Mouse (Mus musculus): ENCODE results near the gene Gabrb3. TPM values are rescaled to one million over a fixed set of nuclear protein-coding genes. Genes with fewer than 3 reads are reported as not detected.
A peak's percentile ranks its signal among the peaks of the same experiment; 100 is the strongest.

The Gabrb3 gene
- polyA plus RNA-seq (2016; fragmentation: Nextera tagmentation; extraction: Ambion mirVana): 17.0 and 21.0 TPM in 2 replicates

DNA sequence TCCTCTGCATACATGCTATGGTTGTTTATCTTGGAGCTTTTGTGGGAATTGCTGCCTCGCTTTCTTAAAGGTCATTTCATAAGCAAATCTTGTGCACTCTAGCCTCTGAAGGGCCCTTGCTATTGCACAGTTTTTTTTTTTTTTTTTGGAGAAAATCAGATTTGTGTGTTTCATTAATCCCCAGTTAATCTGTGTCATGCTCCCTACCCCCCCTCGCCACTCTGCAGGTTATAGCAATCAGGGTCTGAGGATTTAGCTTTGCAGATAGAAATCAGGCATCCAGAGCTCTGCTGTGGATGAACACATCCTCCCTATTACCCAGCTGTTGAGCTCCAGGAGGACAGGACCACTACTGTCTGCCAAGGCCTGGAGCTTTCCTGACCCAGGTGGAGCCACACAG, at the start of gene Gabrb3:
Gabrb3 (plus strand) TSS at position 301 of the 400 bp plus-strand sequence.
- 78% methylated on average over 2 of the region's 2 CpGs for whole genome bisulfite sequencing
- no peaks in the 10 kb centered on the region for H3K4me1 ChIP-seq
- no peak within 1 kb of the TSS for H3K27ac ChIP-seq
- no peak within 1 kb of the TSS for H3K4me3 ChIP-seq
- H3K9ac ChIP-seq: no peak within 1 kb of the TSS
- H3K27me3 ChIP-seq: no peaks in the 10 kb centered on the region
- no peaks in the 10 kb centered on the region for H3K9me3 ChIP-seq (replicated peaks)
- ATAC-seq (ENCODE audit: low FRiP score): no peak
- H3K4me2 ChIP-seq (replicated peaks): no peak within 1 kb of the TSS
- H3K36me3 ChIP-seq: no peaks in the 10 kb centered on the region

GRCm38 (mm10) chr7:57384112-57384511, 35.4 kb upstream of the Gabrb3 start:
- Histone ChIP-seq H3K4me2 (replicated peaks) (no peak overlapping the region), H3K9ac (no peak overlapping the region), H3K4me1 (0 out of 2 replicates have a peak, but pooled peaks cover under 1% of the 10 kb centered on the region), H3K4me3 (no peak overlapping the region), H3K27ac (no peak overlapping the region), H3K27me3 (peaks cover 33% of the 10 kb centered on the region), H3K9me3 (replicated peaks) (no peaks in the 10 kb centered on the region), H3K36me3 (no peaks in the 10 kb centered on the region)
- 35% methylated on average over 4 of the region's 4 CpGs for WGBS
- peak; percentile 27; the same call in 1 of the 2 replicates for ATAC-seq (ENCODE audit: low FRiP score)

DNA sequence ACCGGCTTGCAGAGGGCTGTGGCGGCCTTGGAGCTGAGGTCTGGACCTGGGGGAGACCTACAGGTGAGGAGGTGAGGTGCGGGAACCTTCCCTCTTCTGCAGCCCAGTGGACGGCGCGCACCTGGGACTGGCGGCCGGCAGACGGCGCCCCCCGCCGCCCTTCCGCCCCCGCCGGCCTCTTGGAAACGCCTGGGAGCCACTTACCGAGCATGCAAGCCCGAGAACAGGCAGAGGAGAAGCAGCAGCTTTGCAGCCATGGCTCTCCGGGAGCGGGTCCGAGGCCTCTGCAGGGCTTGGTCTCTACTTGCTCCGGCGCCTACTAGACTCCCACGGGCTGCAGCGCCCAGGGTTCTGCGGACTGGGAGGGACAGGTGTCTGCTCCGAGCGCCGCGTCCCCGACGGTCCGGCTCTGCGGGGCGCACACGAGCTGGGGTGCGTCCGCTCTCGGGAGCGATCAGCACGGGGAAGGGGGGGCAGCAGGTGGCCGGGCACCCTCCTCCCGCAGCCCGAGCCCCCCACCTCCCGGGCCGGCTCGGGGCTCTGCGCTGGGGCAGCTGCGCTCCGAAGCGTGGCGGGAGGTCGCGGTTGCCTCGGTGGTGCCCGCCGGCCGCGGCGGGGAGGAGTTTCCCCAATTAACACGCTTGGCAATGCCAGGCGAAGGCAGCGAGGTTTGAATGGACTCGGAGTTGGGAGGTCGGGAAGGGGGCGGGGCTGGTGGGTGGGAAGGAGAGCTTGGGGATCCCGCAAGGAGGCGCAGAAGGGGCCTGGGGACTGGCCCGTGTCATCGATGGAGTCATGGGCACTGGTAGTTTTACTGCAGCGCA, 32.8 kb upstream of the Gabrb3 start, which contains the start of gene Gabrg3:
Gabrg3 (minus strand) TSS at position 672 of the 824 bp plus-strand sequence.
- Histone ChIP-seq H3K36me3 (no peaks in the 10 kb centered on the region), H3K27ac (no peak within 1 kb of the TSS), H3K4me3 (peak within 1 kb of the TSS; percentile 58), H3K27me3 (peaks cover 33% of the 10 kb centered on the region), H3K9ac (peak within 1 kb of the TSS; percentile 61), H3K4me2 (replicated peaks) (peak within 1 kb of the TSS; percentile 90), H3K4me1 (0 out of 2 replicates have a peak, but pooled peaks cover 2% of the 10 kb centered on the region), H3K9me3 (replicated peaks) (no peaks in the 10 kb centered on the region)
- peak; percentile 86 for ATAC-seq (ENCODE audit: low FRiP score)
- WGBS: under 1% methylated on average over 67 of the region's 71 CpGs

- Histone ChIP-seq H3K9ac (peak overlapping the region; percentile 61; the same call in 1 of the 2 replicates), H3K9me3 (replicated peaks) (no peaks in the 10 kb centered on the region), H3K4me1 (0 out of 2 replicates have a peak, but pooled peaks cover 2% of the 10 kb centered on the region), H3K4me2 (replicated peaks) (peak overlapping the region; percentile 90), H3K27me3 (peaks cover 33% of the 10 kb centered on the region), H3K36me3 (no peaks in the 10 kb centered on the region), H3K27ac (no peak overlapping the region), H3K4me3 (peak overlapping the region; percentile 58)
- WGBS: 22% methylated on average over 6 of the region's 6 CpGs
- ATAC-seq (ENCODE audit: low FRiP score): no peak
Observed at GRCm38 (mm10) chr7:57387341-57387654, 32.2 kb upstream of the Gabrb3 start.

DNA sequence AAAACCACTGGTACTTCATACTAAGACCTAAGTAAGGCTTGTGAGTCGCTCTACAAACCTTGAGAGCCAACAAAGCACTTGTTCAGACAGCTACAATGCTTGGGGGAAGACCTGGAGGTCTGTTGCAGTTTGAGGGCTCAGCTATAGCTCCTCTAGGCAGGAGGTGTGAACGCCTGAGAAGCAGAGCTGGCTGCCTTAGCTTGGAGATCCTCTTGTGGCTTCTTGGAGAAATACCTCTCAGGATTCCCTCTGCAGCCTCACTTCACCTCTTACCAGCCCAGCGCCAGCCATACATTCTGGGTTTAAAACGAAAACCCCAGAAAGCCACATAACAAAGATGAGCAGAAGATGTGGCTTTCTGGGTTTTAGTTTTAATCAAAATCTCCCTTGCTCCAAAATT, 29.4 kb upstream of the Gabrb3 start:
- 44% methylated on average over 4 of the region's 4 CpGs for WGBS
- Histone ChIP-seq H3K27me3 (peaks cover 26% of the 10 kb centered on the region), H3K27ac (no peak overlapping the region)

GRCm38 (mm10) chr7:57393551-57393950, 25.9 kb upstream of the Gabrb3 start:
- H3K27me3 ChIP-seq: no peaks in the 10 kb centered on the region
- no peaks in the 10 kb centered on the region for H3K36me3 ChIP-seq
- H3K27ac ChIP-seq: no peak overlapping the region
- H3K4me1 ChIP-seq: 0 out of 2 replicates have a peak, but pooled peaks cover 2% of the 10 kb centered on the region
- H3K9me3 ChIP-seq (replicated peaks): no peaks in the 10 kb centered on the region
- no peak for ATAC-seq (ENCODE audit: low FRiP score)
- 85% methylated on average over 4 of the region's 4 CpGs for WGBS
- H3K4me3 ChIP-seq: no peak overlapping the region
- no peak overlapping the region for H3K4me2 ChIP-seq (replicated peaks)
- no peak overlapping the region for H3K9ac ChIP-seq

More for the DNA sequence above, 29.4 kb upstream of the Gabrb3 start:
- no peak for ATAC-seq (ENCODE audit: low FRiP score)
- Histone ChIP-seq H3K4me3 (no peak overlapping the region), H3K9ac (no peak overlapping the region), H3K4me1 (0 out of 2 replicates have a peak, but pooled peaks cover 2% of the 10 kb centered on the region), H3K9me3 (replicated peaks) (no peaks in the 10 kb centered on the region), H3K36me3 (no peaks in the 10 kb centered on the region), H3K4me2 (replicated peaks) (no peak overlapping the region)

DNA sequence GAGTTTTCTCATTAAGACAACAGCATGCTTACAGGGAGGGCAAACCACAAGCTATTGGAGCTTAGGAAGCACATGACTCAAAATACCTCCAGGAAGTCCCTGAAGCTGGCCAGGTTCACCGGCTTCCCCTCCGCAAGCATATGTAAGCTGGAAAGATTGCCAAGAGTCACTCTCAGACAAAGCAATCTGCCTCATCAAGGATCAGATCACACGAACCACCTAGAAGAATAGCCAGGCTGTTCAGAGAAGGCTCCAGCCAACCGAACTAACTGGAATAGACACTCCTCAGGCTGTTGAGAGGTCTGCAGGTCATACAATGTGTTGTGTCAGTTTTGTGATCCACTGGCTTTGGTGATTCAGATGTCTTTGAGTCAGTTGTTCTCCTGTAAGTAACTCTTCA, 8.3 kb upstream of the Gabrb3 start:
- no peaks in the 10 kb centered on the region for H3K27me3 ChIP-seq
- H3K4me1 ChIP-seq: no peaks in the 10 kb centered on the region
- 77% methylated on average over 4 of the region's 4 CpGs for WGBS
- H3K9me3 ChIP-seq (replicated peaks): no peaks in the 10 kb centered on the region
- no peak overlapping the region for H3K9ac ChIP-seq
- H3K36me3 ChIP-seq: no peaks in the 10 kb centered on the region
- no peak overlapping the region for H3K4me3 ChIP-seq
- no peak overlapping the region for H3K27ac ChIP-seq
- no peak overlapping the region for H3K4me2 ChIP-seq (replicated peaks)
- no peak for ATAC-seq (ENCODE audit: low FRiP score)

GRCm38 (mm10) chr7:57412896-57413295, 6.6 kb upstream of the Gabrb3 start:
- peak; percentile 48; the same call in 1 of the 2 replicates for ATAC-seq (ENCODE audit: low FRiP score)
- Histone ChIP-seq H3K27me3 (no peaks in the 10 kb centered on the region), H3K9me3 (replicated peaks) (no peaks in the 10 kb centered on the region), H3K9ac (no peak overlapping the region), H3K36me3 (no peaks in the 10 kb centered on the region), H3K27ac (no peak overlapping the region), H3K4me1 (no peaks in the 10 kb centered on the region), H3K4me3 (no peak overlapping the region), H3K4me2 (replicated peaks) (no peak overlapping the region)
- 20% methylated on average over 1 of the region's 1 CpGs for WGBS

DNA sequence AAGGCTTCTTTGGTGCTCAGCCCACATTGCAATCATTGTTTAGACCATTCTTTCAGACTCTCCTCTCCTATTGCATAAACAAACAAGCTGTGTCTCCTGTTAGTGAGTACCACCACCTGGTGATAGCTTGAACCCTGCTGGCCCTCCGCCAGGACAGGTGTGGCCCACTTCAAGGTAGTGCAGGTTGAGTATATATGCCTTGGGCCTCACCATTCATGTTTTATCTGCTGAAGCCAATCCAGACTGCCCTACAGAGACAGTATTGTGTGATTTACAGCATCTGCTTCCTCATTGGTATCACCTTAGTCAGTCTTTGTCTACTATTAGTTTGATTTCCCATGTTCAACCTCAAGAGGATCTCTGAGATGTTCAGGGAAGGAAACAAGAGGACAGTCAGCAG, 1.6 kb downstream of the Gabrb3 start:
- H3K27me3 ChIP-seq: no peaks in the 10 kb centered on the region
- 91% methylated on average over 1 of the region's 1 CpGs for WGBS
- H3K4me1 ChIP-seq: no peaks in the 10 kb centered on the region
- no peaks in the 10 kb centered on the region for H3K36me3 ChIP-seq
- H3K9me3 ChIP-seq (replicated peaks): no peaks in the 10 kb centered on the region
- ATAC-seq (ENCODE audit: low FRiP score): no peak
- no peak overlapping the region for H3K27ac ChIP-seq
- H3K4me3 ChIP-seq: no peak overlapping the region
- H3K9ac ChIP-seq: no peak overlapping the region
- H3K4me2 ChIP-seq (replicated peaks): no peak overlapping the region

DNA sequence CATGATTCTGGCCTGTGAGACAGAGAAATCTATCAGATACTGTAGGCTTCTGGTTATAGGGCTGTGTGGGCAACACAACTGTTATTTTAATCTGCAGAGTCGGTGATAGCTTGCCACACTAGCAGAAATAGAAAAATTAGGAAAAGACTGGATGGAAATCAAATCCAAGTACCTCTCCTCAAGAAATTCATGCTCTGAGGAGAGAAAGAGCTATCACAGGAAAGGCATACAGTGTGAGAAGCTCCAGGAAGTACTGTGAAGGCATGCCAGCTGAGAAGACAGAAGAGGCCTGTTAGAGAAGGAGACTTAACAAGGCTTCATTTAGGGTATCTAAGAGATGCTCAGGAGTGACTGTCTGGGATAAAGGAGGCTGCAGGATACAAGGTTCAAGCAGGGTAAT, 3.2 kb downstream of the Gabrb3 start:
- no peaks in the 10 kb centered on the region for H3K4me1 ChIP-seq
- no peaks in the 10 kb centered on the region for H3K36me3 ChIP-seq
- no peak overlapping the region for H3K27ac ChIP-seq
- H3K27me3 ChIP-seq: no peaks in the 10 kb centered on the region
- 86% methylated on average over 1 of the region's 1 CpGs for WGBS
- H3K4me3 ChIP-seq: no peak overlapping the region
- no peak overlapping the region for H3K9ac ChIP-seq
- H3K4me2 ChIP-seq (replicated peaks): no peak overlapping the region
- H3K9me3 ChIP-seq (replicated peaks): no peaks in the 10 kb centered on the region
- ATAC-seq (ENCODE audit: low FRiP score): no peak

DNA sequence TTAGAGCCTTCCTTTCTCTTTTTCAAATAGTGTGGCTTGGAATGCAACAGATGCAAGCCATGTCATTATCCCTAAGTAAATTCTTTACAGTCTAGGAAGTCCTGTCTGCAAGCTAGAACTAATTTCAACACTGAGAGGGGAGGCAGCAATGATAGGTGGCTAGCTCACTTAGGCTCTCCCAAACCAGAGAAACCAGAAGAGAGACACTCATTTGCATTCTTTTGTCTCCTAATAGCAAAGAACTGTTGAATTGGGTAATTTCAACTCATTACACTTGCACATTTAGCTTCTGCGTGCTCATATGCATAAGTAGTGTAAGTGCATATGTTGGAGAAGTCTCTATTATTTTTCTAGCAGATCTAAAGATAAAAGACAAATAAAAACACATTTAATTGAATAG, 28.7 kb downstream of the Gabrb3 start:
- Histone ChIP-seq H3K27me3 (no peaks in the 10 kb centered on the region), H3K9ac (no peak overlapping the region), H3K4me3 (no peak overlapping the region), H3K9me3 (replicated peaks) (no peaks in the 10 kb centered on the region), H3K36me3 (no peaks in the 10 kb centered on the region), H3K27ac (no peak overlapping the region), H3K4me2 (replicated peaks) (no peak overlapping the region), H3K4me1 (no peaks in the 10 kb centered on the region)
- WGBS: 60% methylated on average over 1 of the region's 1 CpGs
- ATAC-seq (ENCODE audit: low FRiP score): no peak

- Histone ChIP-seq H3K4me2 (replicated peaks) (no peak overlapping the region), H3K4me1 (no peaks in the 10 kb centered on the region), H3K27me3 (no peaks in the 10 kb centered on the region), H3K36me3 (no peaks in the 10 kb centered on the region), H3K9me3 (replicated peaks) (no peaks in the 10 kb centered on the region), H3K9ac (no peak overlapping the region), H3K27ac (no peak overlapping the region), H3K4me3 (no peak overlapping the region)
- ATAC-seq (ENCODE audit: low FRiP score): no peak
- WGBS: 68% methylated on average over 5 of the region's 5 CpGs
Observed at GRCm38 (mm10) chr7:57460354-57460753, 40.9 kb downstream of the Gabrb3 start.

- Histone ChIP-seq H3K4me2 (replicated peaks) (no peak overlapping the region), H3K36me3 (no peaks in the 10 kb centered on the region), H3K4me3 (no peak overlapping the region), H3K9me3 (replicated peaks) (no peaks in the 10 kb centered on the region), H3K27me3 (no peaks in the 10 kb centered on the region), H3K27ac (no peak overlapping the region), H3K9ac (no peak overlapping the region), H3K4me1 (no peaks in the 10 kb centered on the region)
- no peak for ATAC-seq (ENCODE audit: low FRiP score)
- WGBS: 92% methylated on average over 1 of the region's 1 CpGs
Observed at GRCm38 (mm10) chr7:57471316-57471715, 51.8 kb downstream of the Gabrb3 start.

Measured in hindbrain, embryonic 12.5 days (tissue).